Mouse (Mus musculus): ENCODE measurements around the gene Slc38a11. TPM values are rescaled to one million over a fixed set of nuclear protein-coding genes. Genes with fewer than 3 reads are reported as not detected.

The Slc38a11 gene
- total and polyA plus RNA-seq, 3 experiments: not detected

GRCm38 (mm10) chr2:65402001-65402400 lies 38.2 kb upstream of the Slc38a11 start:
- Histone ChIP-seq H3K36me3 (ENCODE audit: control insufficient read depth in 1 of 2, insufficient read depth in 2 of 2, low read length in 2 of 2) (no peaks in the 10 kb centered on the region), H3K4me3 (ENCODE audit: control insufficient read depth in 1 of 2, insufficient read depth in 1 of 2, low read depth in 2 of 2, low read length in 2 of 2) (no peak overlapping the region), H3K79me2 (ENCODE audit: control insufficient read depth, insufficient read depth, low read length, poor library complexity) (no peaks in the 10 kb centered on the region), H3K27me3 (ENCODE audit: control insufficient read depth in 1 of 2, insufficient read depth in 2 of 2, low read length in 2 of 2) (no peaks in the 10 kb centered on the region), H3K27ac (ENCODE audit: control insufficient read depth, low read depth, low read length) (no peak overlapping the region), H3K9ac (ENCODE audit: control insufficient read depth, low read depth, low read length, poor library complexity, severe bottlenecking) (no peak overlapping the region), H3K9me3 (replicated peaks; ENCODE audit: insufficient read depth, low read length) (no peaks in the 10 kb centered on the region), H3K4me1 (ENCODE audit: control insufficient read depth in 1 of 2, insufficient read depth in 2 of 2, low read length in 2 of 2) (no peaks in the 10 kb centered on the region)
- no peak for DNase-seq (ENCODE audit: low read depth, low spot score)
- TF ChIP-seq ELF1 (IDR thresholded peaks at IDR 0.05; ENCODE audit: low read depth, low read length): no peak
- no peak for TF ChIP-seq ZMIZ1 (IDR thresholded peaks at IDR 0.05; ENCODE audit: low read depth, low read length)
- TF ChIP-seq MYB (IDR thresholded peaks at IDR 0.05; ENCODE audit: low read depth, low read length): no peak
- TF ChIP-seq MXI1 (IDR thresholded peaks at IDR 0.05; ENCODE audit: low read depth, low read length): no peak
- TF ChIP-seq POLR2AphosphoS5 (IDR thresholded peaks at IDR 0.05; ENCODE audit: borderline replicate concordance, low read depth, low read length): no peak
- no peak for TF ChIP-seq SIN3A (IDR thresholded peaks at IDR 0.05; ENCODE audit: low read length)
- TF ChIP-seq CHD2 (IDR thresholded peaks at IDR 0.05; ENCODE audit: low read length): no peak
- TF ChIP-seq MAX (IDR thresholded peaks at IDR 0.05; ENCODE audit: low read length): no peak
- no peak for TF ChIP-seq TAL1 (IDR thresholded peaks at IDR 0.05; ENCODE audit: low read length)
- no peak for TF ChIP-seq CHD1 (IDR thresholded peaks at IDR 0.05; ENCODE audit: low read depth, low read length)
- TF ChIP-seq TBP (IDR thresholded peaks at IDR 0.05; ENCODE audit: low read depth, low read length): no peak
- no peak for TF ChIP-seq GATA1 (IDR thresholded peaks at IDR 0.05; ENCODE audit: low read depth, low read length)
- no peak for TF ChIP-seq POLR2AphosphoS2 (IDR thresholded peaks at IDR 0.05; ENCODE audit: low read length)
- TF ChIP-seq ZKSCAN1 (IDR thresholded peaks at IDR 0.05; ENCODE audit: low read depth, low read length): no peak
- TF ChIP-seq POLR2A (IDR thresholded peaks at IDR 0.05; ENCODE audit: control insufficient read depth in 1 of 2, insufficient read depth in 1 of 2, low read depth in 1 of 2, low read length in 2 of 2, poor library complexity in 1 of 2): no peak
- no peak for TF ChIP-seq NELFE (IDR thresholded peaks at IDR 0.05; ENCODE audit: low read depth, low read length)

- Histone ChIP-seq H3K79me2 (ENCODE audit: control insufficient read depth, insufficient read depth, low read length, poor library complexity) (no peaks in the 10 kb centered on the region), H3K9ac (ENCODE audit: control insufficient read depth, low read depth, low read length, poor library complexity, severe bottlenecking) (no peak overlapping the region), H3K27me3 (ENCODE audit: control insufficient read depth in 1 of 2, insufficient read depth in 2 of 2, low read length in 2 of 2) (no peaks in the 10 kb centered on the region), H3K4me1 (ENCODE audit: control insufficient read depth in 1 of 2, insufficient read depth in 2 of 2, low read length in 2 of 2) (no peaks in the 10 kb centered on the region), H3K4me3 (ENCODE audit: control insufficient read depth in 1 of 2, insufficient read depth in 1 of 2, low read depth in 2 of 2, low read length in 2 of 2) (no peak overlapping the region), H3K36me3 (ENCODE audit: control insufficient read depth in 1 of 2, insufficient read depth in 2 of 2, low read length in 2 of 2) (no peaks in the 10 kb centered on the region), H3K27ac (ENCODE audit: control insufficient read depth, low read depth, low read length) (no peak overlapping the region), H3K9me3 (replicated peaks; ENCODE audit: insufficient read depth, low read length) (no peaks in the 10 kb centered on the region)
- DNase-seq (ENCODE audit: low read depth, low spot score): no peak
- TF ChIP-seq BHLHE40 (IDR thresholded peaks at IDR 0.05; ENCODE audit: borderline replicate concordance, low read depth, low read length) (no peak), POLR2AphosphoS5 (IDR thresholded peaks at IDR 0.05; ENCODE audit: borderline replicate concordance, low read depth, low read length) (no peak), TBP (IDR thresholded peaks at IDR 0.05; ENCODE audit: low read depth, low read length) (no peak), USF2 (IDR thresholded peaks at IDR 0.05; ENCODE audit: borderline replicate concordance in 1 of 2, insufficient read depth in 1 of 2, low read depth in 1 of 2, low read length in 2 of 2) (no peak), E2F4 (IDR thresholded peaks at IDR 0.05; ENCODE audit: borderline replicate concordance, low read depth, low read length) (no peak), MEF2A (IDR thresholded peaks at IDR 0.05; ENCODE audit: extremely low read depth, insufficient replicate concordance, low read depth, low read length, poor library complexity, severe bottlenecking) (no peak), ZC3H11A (IDR thresholded peaks at IDR 0.05; ENCODE audit: low read depth, low read length) (no peak), CHD2 (IDR thresholded peaks at IDR 0.05; ENCODE audit: low read length) (no peak)
Measured at GRCm38 (mm10) chr2:65399938-65400337, 36.1 kb upstream of the Slc38a11 start.

Data from MEL (cell line).